Mouse (Mus musculus): ENCODE data around the gene Ormdl1. TPM values are rescaled to one million over a fixed set of nuclear protein-coding genes. Genes with fewer than 3 reads are reported as not detected.
A peak's percentile ranks its signal among the peaks of the same experiment; 100 is the strongest.
"Not testable (repeated sequence)": the region's sequence is repeated elsewhere in the genome, so short reads cannot be mapped to it uniquely, and the experiment has no call there.

The Ormdl1 gene
- total and polyA plus RNA-seq, 2 experiments from 2014 or later, result 21.9 to 34.8 TPM

DNA sequence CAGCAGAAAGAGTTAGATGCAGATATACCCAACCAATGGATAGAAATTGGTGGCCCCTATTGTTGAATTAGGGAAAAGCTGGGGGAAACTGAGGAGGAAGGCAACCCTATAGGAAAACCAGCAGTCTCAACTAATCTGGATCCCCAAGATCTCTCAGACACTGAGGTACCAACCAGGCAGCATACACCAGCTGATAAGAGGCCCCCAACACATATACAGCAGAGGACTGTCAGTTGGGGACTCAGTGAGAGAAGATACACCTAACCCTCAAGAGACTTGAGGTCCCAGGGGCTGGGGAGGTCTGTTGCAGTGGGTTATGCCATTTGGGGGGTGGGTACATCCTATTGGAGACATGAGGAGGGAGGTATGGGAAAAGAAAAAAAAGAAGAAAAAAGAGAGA, 38.6 kb downstream of the Ormdl1 start:
- H3K4me1 ChIP-seq (ENCODE audit: insufficient read depth, low read length), result no peaks in the 10 kb centered on the region
- TF ChIP-seq CTCF (IDR thresholded peaks at IDR 0.05; ENCODE audit: low read depth), result no peak
- no peak overlapping the region for H3K27ac ChIP-seq
- no peak overlapping the region for H3K9ac ChIP-seq (replicated peaks; ENCODE audit: low read length)
- no peak for ATAC-seq
- no peak overlapping the region for H3K4me2 ChIP-seq (ENCODE audit: low read depth, low read length)
- no peak for DNase-seq (ENCODE audit: low spot score)
- H3K36me3 ChIP-seq (ENCODE audit: insufficient read depth, low read length), result no peaks in the 10 kb centered on the region
- no peaks in the 10 kb centered on the region for H3K27me3 ChIP-seq (ENCODE audit: insufficient read depth, low read length)
- H3K9me3 ChIP-seq (ENCODE audit: low read length), result no peaks in the 10 kb centered on the region
- H3K4me3 ChIP-seq (ENCODE audit: low read length), result no peak overlapping the region

DNA sequence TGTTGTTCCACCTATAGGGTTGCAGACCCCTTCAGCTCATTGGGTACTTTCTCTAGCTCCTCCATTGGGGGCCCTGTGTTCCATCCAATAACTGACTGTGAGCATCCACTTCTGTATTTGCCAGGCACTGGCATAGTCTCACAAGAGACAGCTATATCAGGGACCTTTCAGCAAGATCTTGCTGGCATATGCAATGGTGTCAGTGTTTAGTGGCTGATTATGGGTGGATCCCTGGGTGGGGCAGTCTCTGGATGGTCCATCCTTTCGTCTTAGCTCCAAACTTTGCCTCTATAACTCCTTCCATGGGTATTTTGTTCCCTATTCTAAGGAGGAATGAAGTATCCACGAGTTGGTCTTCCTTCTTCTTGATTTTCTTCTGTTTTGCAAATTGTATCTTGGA, 40.5 kb downstream of the Ormdl1 start:
- not testable (repeated sequence) for H3K27ac ChIP-seq; H3K4me3 ChIP-seq (ENCODE audit: low read length); H3K4me2 ChIP-seq (ENCODE audit: low read depth, low read length); H3K9ac ChIP-seq (replicated peaks; ENCODE audit: low read length); H3K9me3 ChIP-seq (ENCODE audit: low read length); H3K27me3 ChIP-seq (ENCODE audit: insufficient read depth, low read length); H3K4me1 ChIP-seq (ENCODE audit: insufficient read depth, low read length); DNase-seq (ENCODE audit: low spot score); ATAC-seq; H3K36me3 ChIP-seq (ENCODE audit: insufficient read depth, low read length)
- 56% methylated on average over 2 of the region's 2 CpGs for WGBS

DNA sequence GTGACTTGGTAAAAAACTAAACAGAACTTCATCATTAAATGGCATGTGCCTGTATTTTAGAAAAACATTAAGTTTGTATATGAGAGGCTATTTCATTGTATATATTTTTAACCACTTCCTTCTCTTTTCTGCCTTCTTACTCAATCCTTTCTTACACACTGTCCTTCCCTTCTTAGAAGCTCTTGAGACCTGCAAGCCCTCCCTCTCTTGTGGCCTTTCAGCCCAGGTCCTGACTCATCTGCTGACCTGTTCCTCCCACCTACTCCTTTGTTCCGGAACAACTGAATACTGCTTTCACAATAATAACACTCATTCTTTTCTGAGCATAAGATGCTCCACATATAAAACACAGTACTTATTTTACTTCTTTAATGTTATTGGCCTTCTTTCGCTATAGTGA, 44.2 kb downstream of the Ormdl1 start:
- no peaks in the 10 kb centered on the region for H3K9me3 ChIP-seq (ENCODE audit: low read length)
- no peak for DNase-seq (ENCODE audit: low spot score)
- H3K4me3 ChIP-seq (ENCODE audit: low read length), result no peak overlapping the region
- no peak for ATAC-seq
- H3K4me2 ChIP-seq (ENCODE audit: low read depth, low read length), result no peak overlapping the region
- WGBS, result 96% methylated on average over 2 of the region's 2 CpGs
- H3K4me1 ChIP-seq (ENCODE audit: insufficient read depth, low read length), result no peaks in the 10 kb centered on the region
- H3K27ac ChIP-seq, result no peak overlapping the region
- H3K27me3 ChIP-seq (ENCODE audit: insufficient read depth, low read length), result no peaks in the 10 kb centered on the region
- H3K9ac ChIP-seq (replicated peaks; ENCODE audit: low read length), result no peak overlapping the region
- H3K36me3 ChIP-seq (ENCODE audit: insufficient read depth, low read length), result peaks cover 28% of the 10 kb centered on the region; the same call in 1 of the 2 replicates
- no peak for TF ChIP-seq CTCF (IDR thresholded peaks at IDR 0.05; ENCODE audit: low read depth)

DNA sequence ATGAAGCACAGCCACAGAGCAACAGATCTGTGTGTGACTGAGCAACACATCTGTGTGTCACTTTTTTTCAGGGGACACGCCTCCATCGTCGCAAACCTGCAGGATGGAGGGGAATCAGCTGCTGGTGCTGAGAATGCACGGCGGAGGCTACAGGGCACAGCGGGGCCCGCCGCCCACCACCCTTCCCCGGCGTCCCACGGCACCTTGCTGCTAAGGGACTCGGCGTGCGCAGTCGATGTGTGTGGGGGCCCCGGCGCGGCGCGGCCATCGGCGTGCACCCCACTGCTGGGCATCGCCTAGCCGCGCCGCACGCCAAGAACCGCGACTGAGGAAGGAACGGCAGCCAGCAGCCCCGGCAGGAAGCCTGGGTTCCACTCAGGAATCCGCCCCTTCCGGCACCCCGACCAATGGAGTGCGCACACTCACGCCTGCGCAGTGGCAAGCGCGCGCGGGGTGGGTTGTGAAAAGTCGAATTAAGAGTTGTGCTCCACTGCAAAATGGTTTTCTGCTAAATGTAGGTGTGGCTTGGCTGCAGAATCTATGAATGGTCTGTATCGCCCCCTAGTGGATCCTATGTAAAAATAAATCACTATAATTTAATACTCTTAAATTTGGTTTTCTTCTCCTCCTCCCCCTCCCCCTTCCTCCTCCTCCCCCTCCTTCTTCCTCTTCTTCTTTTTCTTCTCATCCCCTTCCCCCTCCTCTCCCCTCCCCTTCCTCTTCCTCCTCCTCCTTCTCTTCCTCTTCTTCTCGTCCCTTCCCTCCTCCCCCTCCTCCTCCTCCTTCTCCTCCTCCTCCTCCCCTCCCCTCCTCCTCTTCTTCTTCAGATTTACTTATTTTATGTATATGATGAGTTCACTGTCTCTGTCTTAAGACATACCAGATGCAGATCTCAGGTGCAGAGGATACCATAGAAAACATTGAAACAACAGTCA, 55.7 kb downstream of the Ormdl1 start, which contains the start of the genes Asdurf, Gm28551 and Asnsd1:
Gene Asdurf (minus strand): TSS at position 293 of the 935 bp plus-strand sequence.
Gene Gm28551 (minus strand): TSS at position 341 of the 935 bp plus-strand sequence.
Gene Asnsd1 (minus strand): TSS at position 426 of the 935 bp plus-strand sequence.
- peaks cover 7% of the 10 kb centered on the region for H3K36me3 ChIP-seq (ENCODE audit: insufficient read depth, low read length)
- H3K9ac ChIP-seq (replicated peaks; ENCODE audit: low read length), result peak within 1 kb of the TSS; percentile 89
- ATAC-seq, result peak; percentile 100
- peak within 1 kb of the TSS; percentile 89 for H3K4me3 ChIP-seq (ENCODE audit: low read length)
- peak; percentile 98 for DNase-seq (ENCODE audit: low spot score)
- under 1% methylated on average over 44 of the region's 44 CpGs for WGBS
- H3K4me2 ChIP-seq (ENCODE audit: low read depth, low read length), result peak within 1 kb of the TSS; percentile 60
- no peaks in the 10 kb centered on the region for H3K4me1 ChIP-seq (ENCODE audit: insufficient read depth, low read length)
- no peaks in the 10 kb centered on the region for H3K27me3 ChIP-seq (ENCODE audit: insufficient read depth, low read length)
- peak; percentile 72 for TF ChIP-seq CTCF (IDR thresholded peaks at IDR 0.05; ENCODE audit: low read depth)
- H3K9me3 ChIP-seq (ENCODE audit: low read length), result no peaks in the 10 kb centered on the region
- H3K27ac ChIP-seq, result peak within 1 kb of the TSS; percentile 89

DNA sequence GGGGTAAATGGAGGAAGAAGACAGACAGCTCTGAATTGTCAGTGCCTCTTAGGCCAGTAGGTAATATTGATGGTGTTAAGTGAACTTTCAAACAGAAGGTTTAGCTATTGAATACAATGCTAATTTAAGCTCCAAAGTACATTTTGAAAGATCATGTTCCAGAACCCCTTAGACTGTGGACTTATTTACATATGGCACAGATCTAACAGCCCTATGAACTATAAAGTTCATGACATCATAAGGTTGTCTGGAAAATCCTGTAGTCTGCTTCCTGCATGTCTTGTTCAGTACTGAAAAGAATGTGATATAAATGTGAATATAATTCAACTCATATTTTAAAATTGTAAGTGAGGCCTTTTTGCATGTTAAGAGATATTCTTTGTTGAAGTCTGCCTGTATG, 62.1 kb downstream of the Ormdl1 start:
- Histone ChIP-seq H3K4me3 (ENCODE audit: low read length) (no peak overlapping the region), H3K36me3 (ENCODE audit: insufficient read depth, low read length) (no peaks in the 10 kb centered on the region), H3K4me1 (ENCODE audit: insufficient read depth, low read length) (no peaks in the 10 kb centered on the region), H3K27ac (no peak overlapping the region), H3K27me3 (ENCODE audit: insufficient read depth, low read length) (no peaks in the 10 kb centered on the region), H3K9me3 (ENCODE audit: low read length) (no peaks in the 10 kb centered on the region), H3K9ac (replicated peaks; ENCODE audit: low read length) (no peak overlapping the region), H3K4me2 (ENCODE audit: low read depth, low read length) (no peak overlapping the region)
- no peak for ATAC-seq
- no peak for DNase-seq (ENCODE audit: low spot score)
- no peak for TF ChIP-seq CTCF (IDR thresholded peaks at IDR 0.05; ENCODE audit: low read depth)

Other genes with a start within 250 kb of the Ormdl1 start
- 0.11 and 0.31 TPM in 2 replicates for gene Mstn, start 235.5 kb upstream of the Ormdl1 start, total RNA-seq (2014; rRNA removed)
- gene Mstn, start 235.5 kb upstream of the Ormdl1 start, polyA plus RNA-seq (2015; fragmentation: Nextera tagmentation; extraction: Ambion mirVana), result 0.32 and 0.39 TPM in 2 replicates
- gene 1700019A02Rik, start 109.5 kb upstream of the Ormdl1 start, total RNA-seq (2014; rRNA removed), result not detected in 2 replicates
- not detected in 2 replicates for gene 1700019A02Rik, start 109.5 kb upstream of the Ormdl1 start, polyA plus RNA-seq (2015; fragmentation: Nextera tagmentation; extraction: Ambion mirVana)
- 4.4 and 5.2 TPM in 2 replicates for gene Pms1, start 77 bp upstream of the Ormdl1 start, total RNA-seq (2014; rRNA removed)
- 7.3 and 7.7 TPM in 2 replicates for gene Pms1, start 77 bp upstream of the Ormdl1 start, polyA plus RNA-seq (2015; fragmentation: Nextera tagmentation; extraction: Ambion mirVana)
- gene Gm28778, start within 50 bp of the Ormdl1 start, total RNA-seq (2014; rRNA removed), result not detected in 2 replicates
- not detected in 2 replicates for gene Gm28778, start within 50 bp of the Ormdl1 start, polyA plus RNA-seq (2015; fragmentation: Nextera tagmentation; extraction: Ambion mirVana)
- 7.6 and 8.3 TPM in 2 replicates for gene Osgepl1, start 16.5 kb downstream of the Ormdl1 start, total RNA-seq (2014; rRNA removed)
- 18.1 and 21.0 TPM in 2 replicates for gene Osgepl1, start 16.5 kb downstream of the Ormdl1 start, polyA plus RNA-seq (2015; fragmentation: Nextera tagmentation; extraction: Ambion mirVana)
- not detected in 2 replicates for gene Asdurf, start 55.5 kb downstream of the Ormdl1 start, total RNA-seq (2014; rRNA removed)
- 12.0 and 15.5 TPM in 2 replicates for gene Asdurf, start 55.5 kb downstream of the Ormdl1 start, polyA plus RNA-seq (2015; fragmentation: Nextera tagmentation; extraction: Ambion mirVana)
- gene Gm28551, start 55.6 kb downstream of the Ormdl1 start, total RNA-seq (2014; rRNA removed), result 0.40 and 0.94 TPM in 2 replicates
- gene Gm28551, start 55.6 kb downstream of the Ormdl1 start, polyA plus RNA-seq (2015; fragmentation: Nextera tagmentation; extraction: Ambion mirVana), result 1.7 and 1.8 TPM in 2 replicates
- gene Asnsd1, start 55.7 kb downstream of the Ormdl1 start, total RNA-seq (2014; rRNA removed), result 26.2 and 27.9 TPM in 2 replicates
- 47.6 and 50.3 TPM in 2 replicates for gene Asnsd1, start 55.7 kb downstream of the Ormdl1 start, polyA plus RNA-seq (2015; fragmentation: Nextera tagmentation; extraction: Ambion mirVana)

All from hindbrain, postnatal 0 days (tissue).